Mouse (Mus musculus) kidney, postnatal 4 days (tissue): Measurements from ENCODE around the gene Rgl1.

Experiments used
- DNase-seq, 2 experiments: peaks; one replicate each; pipeline ENCODE4 v3.0.0; 2021; ENCODE audit warnings: mixed read lengths in 2 of 2

The Rgl1 gene

DNA sequence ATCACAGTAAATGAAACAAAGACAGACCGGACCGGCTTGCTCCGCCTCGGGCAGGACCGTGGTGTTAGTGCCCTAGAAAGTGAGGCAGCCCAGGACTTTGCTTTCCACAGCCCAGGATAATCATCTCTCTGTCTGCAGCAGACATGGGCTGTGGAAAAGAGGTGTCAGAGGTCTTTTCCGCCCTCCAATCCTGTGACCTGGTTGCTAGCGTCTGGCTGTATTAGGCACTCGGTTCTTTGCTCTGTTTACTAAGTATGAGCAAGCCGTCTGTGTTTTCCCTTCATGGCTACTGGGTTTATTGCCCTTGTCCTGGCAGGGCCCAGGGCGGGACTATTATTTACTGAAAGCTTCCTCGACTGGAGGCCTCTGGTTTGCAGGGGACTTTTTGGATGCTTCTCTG, 268.6 kb downstream of the Rgl1 start:
- DNase-seq: peak; percentile 36 to 63

DNA sequence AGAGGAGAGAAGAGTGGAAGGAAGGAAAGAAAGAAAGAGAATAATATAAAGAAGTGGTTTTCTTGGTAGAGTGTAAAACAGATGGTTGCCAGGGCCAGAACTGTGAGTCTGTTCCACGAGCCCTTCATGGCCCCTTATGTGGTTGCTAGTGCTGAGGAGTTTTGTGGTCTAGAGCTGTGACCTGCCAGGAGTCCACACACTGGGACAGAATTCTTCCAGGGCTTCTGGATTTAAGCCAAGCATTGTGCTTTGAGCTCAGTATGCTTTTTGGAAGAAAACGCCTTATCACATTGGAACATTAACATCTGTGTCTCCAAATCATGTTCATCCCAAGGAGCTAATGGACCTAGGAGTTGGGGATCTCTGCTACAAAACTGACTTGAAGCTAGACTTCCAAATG, 269.3 kb downstream of the Rgl1 start:
- DNase-seq: no peak

DNA sequence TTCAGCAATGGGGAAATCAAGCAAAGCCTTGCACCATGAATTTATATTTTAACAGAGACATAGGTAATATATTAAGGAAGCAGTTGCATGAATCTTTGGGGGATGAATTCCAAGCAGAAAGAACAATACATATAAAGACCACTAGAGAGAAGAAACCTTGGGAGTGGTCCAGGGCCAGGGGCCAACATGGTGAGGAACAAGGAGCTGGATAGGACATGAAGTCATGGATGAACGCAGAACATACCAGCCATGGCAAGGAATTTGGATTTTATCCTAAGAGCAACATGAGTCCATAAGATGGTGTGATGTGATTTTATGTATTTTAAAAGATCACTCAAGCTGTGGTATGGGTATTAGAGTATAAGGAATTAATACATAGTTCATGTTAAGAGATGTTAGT, 273.9 kb downstream of the Rgl1 start:
- DNase-seq: no peak

DNA sequence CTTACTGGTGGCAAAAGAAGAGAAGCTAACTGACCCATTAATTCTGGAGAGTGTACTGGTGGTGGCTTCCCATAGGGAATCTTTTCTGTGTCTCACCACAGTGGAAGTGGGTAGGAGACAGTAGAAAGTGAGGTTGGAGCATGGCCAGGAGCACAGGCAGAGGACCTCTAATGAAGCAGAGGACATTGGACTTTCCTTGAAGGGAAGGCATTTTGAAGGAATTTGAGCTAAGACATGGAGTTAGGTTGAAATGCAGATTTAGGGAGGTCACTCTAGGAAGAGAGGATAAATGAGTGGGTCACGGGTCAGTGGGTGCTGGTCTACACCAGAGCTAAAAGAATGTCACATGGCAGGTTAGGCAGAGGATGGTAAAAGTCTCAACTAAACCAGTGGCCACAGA, 275.3 kb downstream of the Rgl1 start:
- peak in 1 of 2 experiments; percentile 3 for DNase-seq

DNA sequence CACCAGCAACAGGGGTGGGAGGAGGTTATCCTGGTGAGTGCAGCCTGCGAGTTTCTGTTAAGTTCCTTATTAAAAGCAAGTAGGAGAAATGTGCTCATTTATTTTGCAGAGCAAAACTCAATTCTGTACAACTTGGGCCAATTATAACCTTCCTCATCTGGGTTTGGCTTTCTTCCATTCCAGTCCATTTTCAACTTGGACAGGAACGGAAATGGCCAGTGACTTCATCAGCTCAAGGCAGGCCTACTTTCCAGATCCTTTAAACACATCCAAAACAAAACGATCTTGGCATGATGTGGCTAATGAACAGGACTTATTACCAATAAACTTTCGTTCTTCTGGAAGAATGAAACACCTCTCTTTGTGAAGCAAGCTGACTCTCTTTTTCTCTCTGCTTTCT, 290.0 kb downstream of the Rgl1 start:
- DNase-seq: no peak

DNA sequence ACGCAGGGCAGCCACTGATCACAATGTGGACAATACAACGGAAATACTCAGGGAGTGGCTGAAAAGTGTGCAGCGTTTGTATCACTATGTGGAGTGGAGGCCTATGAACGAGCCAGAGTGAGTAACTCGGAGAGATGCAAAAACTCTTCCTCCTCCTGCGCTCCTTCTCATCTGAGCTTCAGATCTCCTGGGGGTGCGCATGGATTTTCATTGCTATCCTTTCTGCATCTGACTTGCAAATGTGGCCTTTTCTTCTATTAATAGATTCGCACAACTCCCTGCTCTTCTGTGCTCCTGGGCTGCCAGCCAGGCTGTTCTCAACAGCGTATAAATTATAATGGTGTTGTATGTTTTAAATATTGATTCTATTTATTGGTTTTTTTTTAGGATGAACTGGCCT, 297.7 kb downstream of the Rgl1 start:
- DNase-seq: peak in 1 of 2 experiments; percentile 32
